Mouse (Mus musculus) liver, adult 2 months (tissue): ENCODE measurements at regions not wholly inside any gene's neighbourhood (a gene's known extent, or its start where the extent isn't known, plus 50 kb on each side); places are given as distances from the start of the nearest gene placed in this dataset.

Experiments
- CTCF ChIP-seq: fragments of 200-500 bp; IDR thresholded peaks from 2 replicates; pipeline ENCODE4 v1.5.1; 2011; ENCODE audit warnings: low read depth, low read length, control low read depth
- POLR2A ChIP-seq: fragments of 200-500 bp; IDR thresholded peaks from 2 replicates; pipeline ENCODE4 v1.6.1; 2011; ENCODE audit warnings: low read length, control low read depth; ENCODE audit not compliant: insufficient read depth; ENCODE audit errors: extremely low read depth

DNA sequence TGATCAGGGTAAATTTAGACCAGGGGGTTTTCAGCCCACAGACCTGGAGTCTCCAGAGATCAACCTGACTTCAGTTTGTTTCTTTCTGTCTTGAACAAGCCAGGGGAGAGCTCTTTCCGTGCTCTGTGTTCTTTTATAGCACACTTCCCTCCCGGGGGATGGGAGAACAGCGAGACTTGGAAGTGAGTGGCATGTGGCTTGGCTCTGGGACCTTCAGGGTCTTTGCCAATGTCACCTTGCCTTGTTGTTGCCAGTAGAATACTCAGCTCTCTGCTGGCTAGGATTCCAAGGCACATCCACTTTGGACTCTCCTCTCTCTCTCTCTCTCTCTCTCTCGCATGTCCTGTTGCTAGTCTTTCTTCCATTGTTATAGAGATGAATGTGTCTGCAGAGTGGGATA is 90.4 kb upstream of the Klf4 start:
- TF ChIP-seq CTCF, result no peak
- TF ChIP-seq POLR2A, result no peak
